Mouse (Mus musculus) T-cell, adult 2 months (primary cell): ENCODE measurements around the gene Gjb6.

ENCODE experiments used
- DNase-seq: peaks from one replicate; pipeline ENCODE4 v3.0.0; 2022; ENCODE audit warnings: low spot score

The Gjb6 gene

GRCm38 (mm10) chr14:57133161-57133661 lies at the start of gene Gjb6:
TSS of gene Gjb6 (minus strand) at chr14:57133611.
- no peak for DNase-seq

- no peak for DNase-seq
Measured at GRCm38 (mm10) chr14:57165493-57165892, 32.1 kb upstream of the Gjb6 start.

GRCm38 (mm10) chr14:57161833-57162232 lies 28.4 kb upstream of the Gjb6 start:
- DNase-seq = no peak

- DNase-seq = no peak
Measured at GRCm38 (mm10) chr14:57161201-57161600, 27.8 kb upstream of the Gjb6 start.

GRCm38 (mm10) chr14:57154916-57155315 lies 21.5 kb upstream of the Gjb6 start:
- DNase-seq = no peak

- DNase-seq = no peak
Measured at GRCm38 (mm10) chr14:57145741-57146140, 12.3 kb upstream of the Gjb6 start.

- no peak for DNase-seq
Measured at GRCm38 (mm10) chr14:57135265-57135664, 1.9 kb upstream of the Gjb6 start.

- no peak for DNase-seq
Measured at GRCm38 (mm10) chr14:57127383-57127782, 6.0 kb downstream of the Gjb6 start.

- DNase-seq = no peak
Measured at GRCm38 (mm10) chr14:57122295-57122694, 11.1 kb downstream of the Gjb6 start.

- DNase-seq = no peak
Measured at GRCm38 (mm10) chr14:57115823-57116544, 17.4 kb downstream of the Gjb6 start, which contains the start of gene Gm4491. TSS of gene Gm4491 (minus strand) at chr14:57115883.

GRCm38 (mm10) chr14:57109194-57109593 lies 24.2 kb downstream of the Gjb6 start:
- no peak for DNase-seq

GRCm38 (mm10) chr14:57107916-57108315 lies 25.5 kb downstream of the Gjb6 start:
- DNase-seq = no peak

- no peak for DNase-seq
Measured at GRCm38 (mm10) chr14:57107091-57107490, 26.3 kb downstream of the Gjb6 start.

- DNase-seq = no peak
Measured at GRCm38 (mm10) chr14:57105721-57106120, 27.7 kb downstream of the Gjb6 start.

GRCm38 (mm10) chr14:57105111-57105510 lies 28.3 kb downstream of the Gjb6 start:
- DNase-seq = no peak

- DNase-seq = no peak
Measured at GRCm38 (mm10) chr14:57104106-57105023, 29.0 kb downstream of the Gjb6 start, which contains the start of gene Gjb2. TSS of gene Gjb2 (minus strand) at chr14:57104702.

GRCm38 (mm10) chr14:57103711-57104105 lies 29.7 kb downstream of the Gjb6 start:
- DNase-seq = no peak

GRCm38 (mm10) chr14:57103121-57103520 lies 30.3 kb downstream of the Gjb6 start:
- DNase-seq = no peak

- no peak for DNase-seq
Measured at GRCm38 (mm10) chr14:57101623-57102022, 31.8 kb downstream of the Gjb6 start.

GRCm38 (mm10) chr14:57095855-57096254 lies 37.6 kb downstream of the Gjb6 start:
- no peak for DNase-seq

- DNase-seq = no peak
Measured at GRCm38 (mm10) chr14:57093029-57093428, 40.4 kb downstream of the Gjb6 start.

GRCm38 (mm10) chr14:57090001-57090400 lies 43.4 kb downstream of the Gjb6 start:
- no peak for DNase-seq

- no peak for DNase-seq
Measured at GRCm38 (mm10) chr14:57089107-57089506, 44.3 kb downstream of the Gjb6 start.
